Mouse (Mus musculus): ENCODE data around the gene Aoc3.
"Not testable (repeated sequence)": the region's sequence is repeated elsewhere in the genome, so short reads cannot be mapped to it uniquely, and the experiment has no call there.

The Aoc3 gene

DNA sequence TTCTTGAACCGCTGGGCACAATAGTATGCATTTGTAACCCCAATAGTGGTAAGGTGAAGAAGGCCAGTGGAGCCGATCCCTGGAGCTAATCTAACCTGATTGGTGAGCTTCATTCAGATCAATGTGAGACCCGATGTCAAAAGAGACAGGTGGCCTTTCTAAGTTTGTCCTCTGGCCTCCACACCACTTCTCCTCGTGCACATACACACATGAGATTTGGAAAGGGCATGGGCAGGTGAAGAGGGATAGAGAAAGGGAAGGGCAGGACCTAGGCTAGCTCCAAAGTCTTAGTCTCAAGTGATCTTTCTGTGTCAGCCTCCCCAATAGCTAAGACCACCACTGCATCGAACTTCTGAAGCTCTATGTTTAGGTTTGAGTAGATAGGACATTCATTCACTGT, 39.7 kb downstream of the Aoc3 start:
- in situ Hi-C loops (cut with MboI, MseI) = no loop called here

DNA sequence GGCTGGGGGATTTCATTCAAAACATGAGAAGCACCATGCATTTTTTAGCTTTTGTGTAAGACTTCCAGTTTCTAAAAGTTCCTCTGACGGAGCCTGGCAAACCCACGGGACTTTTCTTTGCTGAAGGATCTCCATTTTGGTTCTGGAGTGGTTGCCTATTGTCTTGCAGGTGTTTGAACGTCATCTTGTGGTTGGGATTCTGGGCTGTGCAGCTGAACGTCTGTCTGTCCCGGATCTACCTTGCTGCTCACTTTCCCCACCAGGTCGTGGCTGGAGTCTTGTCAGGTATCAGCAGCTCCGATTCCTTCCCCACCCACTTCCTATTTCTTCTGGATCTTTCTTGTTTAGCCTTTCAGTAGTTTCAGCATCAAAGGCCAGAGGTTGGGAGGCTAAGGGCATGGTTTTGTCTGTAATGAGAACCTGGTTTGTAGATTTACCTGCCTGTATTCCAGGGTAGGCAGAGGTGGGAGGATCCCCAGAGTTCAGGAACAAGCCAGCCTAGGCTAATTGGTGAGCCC, 44.1 kb downstream of the Aoc3 start:
- in situ Hi-C loops (cut with MboI, MseI) = no loop called here

DNA sequence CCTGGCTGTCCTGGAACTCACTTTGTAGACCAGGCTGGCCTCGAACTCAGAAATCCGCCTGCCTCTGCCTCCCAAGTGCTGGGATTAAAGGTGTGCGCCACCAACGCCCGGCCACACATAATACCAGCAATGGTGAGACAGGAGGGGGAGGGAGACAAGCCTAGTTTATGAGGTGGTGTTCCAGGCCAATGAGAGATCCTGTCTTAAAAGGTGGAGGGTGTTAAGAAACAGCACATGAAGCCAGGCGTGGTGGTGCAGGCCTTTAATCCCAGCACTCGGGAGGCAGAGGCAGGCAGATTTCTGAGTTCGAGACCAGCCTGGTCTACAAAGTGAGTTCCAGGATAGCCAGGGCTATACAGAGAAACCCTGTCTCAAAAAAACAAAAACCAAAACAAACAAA, 47.8 kb downstream of the Aoc3 start:
- in situ Hi-C loops (cut with MboI, MseI) = not testable (repeated sequence)

DNA sequence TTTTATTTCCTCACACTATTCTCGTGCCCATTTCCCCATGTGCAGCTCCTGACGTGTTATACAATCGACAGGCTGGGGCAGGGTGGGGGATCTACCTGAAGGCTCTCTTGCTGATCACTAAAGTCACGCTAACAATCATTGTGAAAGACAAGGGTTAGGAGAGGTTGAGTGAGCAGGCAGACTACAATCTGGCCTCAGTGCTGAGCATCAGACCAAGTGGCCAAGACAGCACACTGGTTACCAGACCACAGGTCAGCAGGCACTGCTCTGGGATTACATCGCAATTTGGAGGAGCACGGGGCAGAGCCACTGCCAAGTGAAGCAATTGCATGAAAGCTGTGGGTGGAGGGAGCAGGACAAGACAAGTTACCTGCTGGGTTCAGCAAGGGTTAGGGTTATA, 48.5 kb downstream of the Aoc3 start:
- in situ Hi-C loops (cut with MboI, MseI) = no loop called here

DNA sequence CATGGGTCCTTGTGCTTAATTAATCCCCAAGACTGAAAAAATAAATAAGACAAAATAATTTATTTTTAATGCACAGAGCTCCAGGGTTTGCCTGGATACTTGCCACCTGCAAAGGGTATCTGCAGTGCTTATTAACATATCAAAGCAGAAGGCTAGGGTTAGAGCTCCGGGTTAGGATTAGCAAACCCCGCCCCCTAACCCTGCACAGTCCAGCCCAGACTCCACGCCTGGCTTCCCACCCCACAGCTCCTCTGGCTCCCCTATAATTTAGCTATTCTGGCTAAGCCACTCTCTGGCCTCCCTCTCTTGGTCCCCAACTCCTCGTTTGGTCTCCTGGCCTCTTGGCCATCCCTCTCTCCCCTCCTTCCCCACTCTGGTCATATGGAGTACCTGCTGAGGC, 51.4 kb downstream of the Aoc3 start:
- in situ Hi-C loops (cut with MboI, MseI) = no loop called here
